Mouse (Mus musculus) liver, embryonic 14.5 days (tissue): ENCODE results near the gene Atxn1.

Experiments used
- CTCF ChIP-seq: IDR thresholded peaks from 2 replicates; pipeline ENCODE4 v1.5.1; 2016; ENCODE audit warnings: antibody characterized with exemption, low read depth, control low read depth
- EP300 ChIP-seq: IDR thresholded peaks from 2 replicates; pipeline ENCODE4 v1.6.1; 2016; ENCODE audit warnings: antibody characterized with exemption, low read depth

GRCm38 (mm10) chr13:45535731-45536453, 428.9 kb downstream of the Atxn1 start:
- no peak for TF ChIP-seq EP300
- no peak for TF ChIP-seq CTCF
